Mouse (Mus musculus) kidney, embryonic 16.5 days (tissue): ENCODE measurements at regions not wholly inside any gene's neighbourhood (a gene's known extent, or its start where the extent isn't known, plus 50 kb on each side); places are given as distances from the start of the nearest gene placed in this dataset.
"Not testable (repeated sequence)": the region's sequence is repeated elsewhere in the genome, so short reads cannot be mapped to it uniquely, and the experiment has no call there.

ENCODE experiments used
- ATAC-seq: fragments of 200-750 bp; cut with Nextera tagmentation; 2 replicates; pipeline ENCODE4 v1.8.0; 2017; ENCODE audit warnings: moderate TSS enrichment; ENCODE audit not compliant: low FRiP score, low TSS enrichment
- H3K27ac ChIP-seq: fragments of 300-500 bp; sonication (generic); 2 replicates; pipeline ENCODE4 v1.5.1; 2014; ENCODE audit warnings: low read length
- H3K27me3 ChIP-seq: fragments of 300-500 bp; sonication (generic); 2 replicates; pipeline ENCODE4 v1.6.1; 2014; ENCODE audit warnings: low read length, control low read depth, mixed read lengths; ENCODE audit not compliant: insufficient read depth
- H3K36me3 ChIP-seq: fragments of 300-500 bp; sonication (generic); 2 replicates; pipeline ENCODE4 v1.6.1; 2014; ENCODE audit warnings: low read length, control low read depth, mixed read lengths; ENCODE audit not compliant: insufficient read depth
- H3K4me1 ChIP-seq: fragments of 300-500 bp; sonication (generic); 2 replicates; pipeline ENCODE4 v1.6.1; 2014; ENCODE audit warnings: low read length, control low read depth, mixed read lengths; ENCODE audit not compliant: insufficient read depth
- H3K4me2 ChIP-seq: fragments of 300-500 bp; sonication (generic); replicated peaks from 2 replicates; pipeline ENCODE4 v1.6.1; 2014; ENCODE audit warnings: low read depth, low read length
- H3K4me3 ChIP-seq: fragments of 300-500 bp; sonication (generic); 2 replicates; pipeline ENCODE4 v1.5.1; 2014; ENCODE audit warnings: mild to moderate bottlenecking, low read length
- H3K9ac ChIP-seq: fragments of 300-500 bp; sonication (generic); replicated peaks from 2 replicates; pipeline ENCODE4 v1.6.1; 2014; ENCODE audit warnings: low read length
- H3K9me3 ChIP-seq: fragments of 300-500 bp; sonication (generic); 2 replicates; pipeline ENCODE4 v1.6.1; 2016; ENCODE audit warnings: low read length, control low read depth
- WGBS: fragments of 180-500 bp; shearing (Covaris S2); extraction: QIAGEN DNeasy Blood & Tissue Kit; methylation state at CpG from one replicate; pipeline ENCODE4 v1.1.7; 2014; 5-methylcytosine and 5-hydroxymethylcytosine counted together

GRCm38 (mm10) chr16:19063401-19063762 is 186.5 kb downstream of the Hira start:
- no peaks in the 10 kb centered on the region for H3K36me3 ChIP-seq
- no peaks in the 10 kb centered on the region for H3K4me1 ChIP-seq
- no peak overlapping the region for H3K9ac ChIP-seq
- no peaks in the 10 kb centered on the region for H3K27me3 ChIP-seq
- H3K27ac ChIP-seq: no peak overlapping the region
- H3K4me3 ChIP-seq: no peak overlapping the region
- no peak for ATAC-seq
- H3K9me3 ChIP-seq: no peaks in the 10 kb centered on the region
- H3K4me2 ChIP-seq: no peak overlapping the region

GRCm38 (mm10) chr16:19064397-19064796 is 187.6 kb downstream of the Hira start:
- Histone ChIP-seq H3K4me2 (no peak overlapping the region), H3K36me3 (no peaks in the 10 kb centered on the region), H3K27me3 (no peaks in the 10 kb centered on the region), H3K9me3 (no peaks in the 10 kb centered on the region), H3K9ac (no peak overlapping the region), H3K4me1 (no peaks in the 10 kb centered on the region), H3K27ac (no peak overlapping the region), H3K4me3 (no peak overlapping the region)
- no peak for ATAC-seq

- Histone ChIP-seq H3K4me1 (no peaks in the 10 kb centered on the region), H3K27ac (no peak overlapping the region), H3K27me3 (no peaks in the 10 kb centered on the region), H3K9ac (no peak overlapping the region), H3K9me3 (no peaks in the 10 kb centered on the region), H3K4me2 (no peak overlapping the region), H3K36me3 (no peaks in the 10 kb centered on the region), H3K4me3 (no peak overlapping the region)
- no peak for ATAC-seq
- WGBS: 67% methylated on average over 2 of the region's 2 CpGs
Observed at GRCm38 (mm10) chr16:19065543-19066141, 188.8 kb downstream of the Hira start.

- no peak for ATAC-seq
- no peak overlapping the region for H3K27ac ChIP-seq
- H3K4me3 ChIP-seq: no peak overlapping the region
- no peaks in the 10 kb centered on the region for H3K27me3 ChIP-seq
- no peaks in the 10 kb centered on the region for H3K4me1 ChIP-seq
- H3K9ac ChIP-seq: no peak overlapping the region
- no peaks in the 10 kb centered on the region for H3K9me3 ChIP-seq
- H3K36me3 ChIP-seq: no peaks in the 10 kb centered on the region
- no peak overlapping the region for H3K4me2 ChIP-seq
- 68% methylated on average over 3 of the region's 3 CpGs for WGBS
Observed at GRCm38 (mm10) chr16:19066700-19067310, 190.0 kb downstream of the Hira start.

- not testable (repeated sequence) for ATAC-seq, H3K4me2 ChIP-seq, H3K9ac ChIP-seq, H3K9me3 ChIP-seq, H3K27me3 ChIP-seq, H3K4me1 ChIP-seq, H3K4me3 ChIP-seq, H3K27ac ChIP-seq, H3K36me3 ChIP-seq
- WGBS: 75% methylated on average over 8 of the region's 8 CpGs
Observed at GRCm38 (mm10) chr16:19083503-19083902, 206.7 kb downstream of the Hira start.

- Histone ChIP-seq H3K27ac (no peak overlapping the region), H3K4me3 (no peak overlapping the region), H3K9me3 (no peaks in the 10 kb centered on the region), H3K27me3 (no peaks in the 10 kb centered on the region), H3K4me1 (no peaks in the 10 kb centered on the region), H3K9ac (no peak overlapping the region), H3K4me2 (no peak overlapping the region), H3K36me3 (no peaks in the 10 kb centered on the region)
- peak; percentile 84; the same call in 1 of the 2 replicates for ATAC-seq
- WGBS: 10% methylated on average over 1 of the region's 1 CpGs
Observed at GRCm38 (mm10) chr16:19087914-19088313, 211.1 kb downstream of the Hira start.
